Mouse (Mus musculus) embryonic facial prominence, embryonic 14.5 days (tissue): ENCODE results near the gene Mup3. TPM values are rescaled to one million over a fixed set of nuclear protein-coding genes. Genes with fewer than 3 reads are reported as not detected.
"Not testable (repeated sequence)": the region's sequence is repeated elsewhere in the genome, so short reads cannot be mapped to it uniquely, and the experiment has no call there.

ENCODE experiments used
- ATAC-seq: fragments of 200-750 bp; cut with Nextera tagmentation; 2 replicates; pipeline ENCODE4 v1.8.0; 2017; ENCODE audit warnings: low read depth, moderate number of reproducible peaks, moderate TSS enrichment
- DNase-seq: peaks from one replicate; pipeline ENCODE4 v3.0.0-alpha.2; 2015; ENCODE audit warnings: low spot score
- H3K27ac ChIP-seq: fragments of 300-500 bp; sonication (generic); replicated peaks from 2 replicates; pipeline ENCODE4 v1.5.1; 2014; ENCODE audit warnings: low read depth, mild to moderate bottlenecking, low read length, moderate library complexity
- H3K27me3 ChIP-seq: fragments of 300-500 bp; sonication (generic); replicated peaks from 2 replicates; pipeline ENCODE4 v1.6.1; 2014; ENCODE audit warnings: low read length; ENCODE audit not compliant: control insufficient read depth, insufficient read depth
- H3K36me3 ChIP-seq: fragments of 300-500 bp; sonication (generic); 2 replicates; pipeline ENCODE4 v1.6.1; 2014; ENCODE audit warnings: low read length, mixed read lengths; ENCODE audit not compliant: control insufficient read depth, insufficient read depth
- H3K4me1 ChIP-seq: fragments of 300-500 bp; sonication (generic); 2 replicates; pipeline ENCODE4 v1.6.1; 2014; ENCODE audit warnings: antibody characterized with exemption, low read length; ENCODE audit not compliant: control insufficient read depth, insufficient read depth
- H3K4me2 ChIP-seq: fragments of 300-500 bp; sonication (generic); 2 replicates; pipeline ENCODE4 v1.6.1; 2014; ENCODE audit warnings: low read depth, mild to moderate bottlenecking, low read length, moderate library complexity, mixed read lengths
- H3K4me3 ChIP-seq: fragments of 300-500 bp; sonication (generic); 2 replicates; pipeline ENCODE4 v1.5.1; 2014; ENCODE audit warnings: low read depth, mild to moderate bottlenecking, low read length
- H3K9ac ChIP-seq: fragments of 300-500 bp; sonication (generic); 2 replicates; pipeline ENCODE4 v1.6.1; 2014; ENCODE audit warnings: low read depth, mild to moderate bottlenecking, low read length, moderate library complexity, mixed read lengths
- H3K9me3 ChIP-seq: fragments of 300-500 bp; sonication (generic); 2 replicates; pipeline ENCODE4 v1.6.1; 2016; ENCODE audit warnings: low read length; ENCODE audit not compliant: control insufficient read depth
- WGBS: fragments of 180-500 bp; shearing (Covaris S2); extraction: QIAGEN DNeasy Blood & Tissue Kit; methylation state at CpG from one replicate; pipeline ENCODE4 v1.1.7; 2014; 5-methylcytosine and 5-hydroxymethylcytosine counted together
- polyA plus RNA-seq: library from polyadenylated mRNA; unstranded; fragments of >200 nt; fragmentation: Nextera tagmentation; extraction: Ambion mirVana; gene quantifications from 2 replicates; pipeline ENCODE4 v1.2.1, GENCODE M21; 2014

The Mup3 gene
- 0.52 TPM in 1 of 2 replicates, not detected in the other for polyA plus RNA-seq

GRCm38 (mm10) chr4:62087241-62087640 lies at the start of gene Mup3:
Gene Mup3 (minus strand): TSS chr4:62087342.
- DNase-seq (no peak), ATAC-seq (no peak)
- no peaks in the 10 kb centered on the region for H3K36me3 ChIP-seq
- H3K9ac ChIP-seq, result no peak within 1 kb of the TSS
- H3K4me1 ChIP-seq, result no peaks in the 10 kb centered on the region
- no peak within 1 kb of the TSS for H3K4me3 ChIP-seq
- no peak within 1 kb of the TSS for H3K27ac ChIP-seq
- WGBS, result 65% methylated on average over 2 of the region's 2 CpGs
- H3K27me3 ChIP-seq, result no peaks in the 10 kb centered on the region
- no peaks in the 10 kb centered on the region for H3K9me3 ChIP-seq
- no peak within 1 kb of the TSS for H3K4me2 ChIP-seq

DNA sequence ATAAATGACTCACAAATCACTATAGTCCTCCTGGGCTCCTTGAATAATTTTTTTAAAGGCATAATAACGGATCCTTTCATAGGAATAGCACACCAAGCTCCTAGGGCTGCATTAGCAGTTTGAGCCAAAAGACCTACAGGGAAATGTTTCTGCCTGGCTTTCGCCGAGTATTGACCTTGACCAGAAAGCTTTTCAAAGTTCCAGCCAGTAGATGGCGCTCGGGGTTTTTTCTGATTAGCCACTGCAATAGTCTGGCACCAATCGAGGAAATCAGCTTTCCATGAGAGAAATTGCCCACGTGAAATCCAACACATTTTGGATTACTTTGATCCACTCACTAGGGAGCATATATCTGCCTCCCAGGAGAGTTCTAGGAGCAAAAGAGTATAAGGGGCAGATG lies 46.6 kb upstream of the Mup3 start:
- H3K4me3 ChIP-seq, result no peak overlapping the region
- H3K27me3 ChIP-seq, result no peaks in the 10 kb centered on the region
- no peak overlapping the region for H3K9ac ChIP-seq
- DNase-seq (peak; percentile 6), ATAC-seq (no peak)
- no peak overlapping the region for H3K27ac ChIP-seq
- H3K4me1 ChIP-seq, result no peaks in the 10 kb centered on the region
- peaks cover 8% of the 10 kb centered on the region; the same call in 1 of the 2 replicates for H3K9me3 ChIP-seq
- no peak overlapping the region for H3K4me2 ChIP-seq
- WGBS, result 65% methylated on average over 7 of the region's 7 CpGs
- no peaks in the 10 kb centered on the region for H3K36me3 ChIP-seq

DNA sequence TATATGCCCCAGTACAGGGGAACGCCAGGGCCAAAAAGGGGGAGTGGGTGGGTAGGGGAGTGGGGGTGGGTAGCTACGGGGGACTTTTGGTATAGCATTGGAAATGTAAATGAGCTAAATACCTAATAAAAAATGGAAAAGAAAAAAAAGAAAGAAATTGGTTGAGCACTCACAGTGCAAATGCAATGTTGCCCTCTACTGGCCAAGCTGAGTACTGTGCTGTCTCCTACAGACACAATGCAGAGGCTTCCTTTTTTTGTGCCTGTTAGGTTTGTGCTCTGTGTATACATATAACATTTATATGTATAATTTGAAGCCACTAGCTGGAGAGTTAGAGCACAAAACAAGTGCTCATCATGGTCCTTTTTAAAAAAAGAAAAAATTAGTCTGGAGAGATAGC lies 16.2 kb upstream of the Mup3 start:
- not testable (repeated sequence) for H3K27me3 ChIP-seq, ATAC-seq, H3K4me1 ChIP-seq, H3K36me3 ChIP-seq, H3K27ac ChIP-seq, H3K4me3 ChIP-seq, H3K9me3 ChIP-seq, H3K4me2 ChIP-seq, H3K9ac ChIP-seq
- DNase-seq, result peak; percentile 15
- 50% methylated on average over 1 of the region's 2 CpGs for WGBS

GRCm38 (mm10) chr4:62087953-62088352 lies 811 bp upstream of the Mup3 start:
- H3K9me3 ChIP-seq, result no peaks in the 10 kb centered on the region
- H3K9ac ChIP-seq, result no peak overlapping the region
- no peak overlapping the region for H3K4me3 ChIP-seq
- DNase-seq, result no peak
- ATAC-seq, result no peak
- no peak overlapping the region for H3K27ac ChIP-seq
- no peaks in the 10 kb centered on the region for H3K27me3 ChIP-seq
- 81% methylated on average over 2 of the region's 2 CpGs for WGBS
- H3K4me2 ChIP-seq, result no peak overlapping the region
- H3K36me3 ChIP-seq, result no peaks in the 10 kb centered on the region
- no peaks in the 10 kb centered on the region for H3K4me1 ChIP-seq

GRCm38 (mm10) chr4:62082755-62083154 lies 4.4 kb downstream of the Mup3 start:
- ATAC-seq, result no peak
- no peak overlapping the region for H3K27ac ChIP-seq
- H3K4me1 ChIP-seq, result no peaks in the 10 kb centered on the region
- H3K27me3 ChIP-seq, result no peaks in the 10 kb centered on the region
- no peak overlapping the region for H3K4me3 ChIP-seq
- no peaks in the 10 kb centered on the region for H3K36me3 ChIP-seq
- H3K9ac ChIP-seq, result no peak overlapping the region
- no peak overlapping the region for H3K4me2 ChIP-seq
- no peak for DNase-seq
- no peaks in the 10 kb centered on the region for H3K9me3 ChIP-seq

DNA sequence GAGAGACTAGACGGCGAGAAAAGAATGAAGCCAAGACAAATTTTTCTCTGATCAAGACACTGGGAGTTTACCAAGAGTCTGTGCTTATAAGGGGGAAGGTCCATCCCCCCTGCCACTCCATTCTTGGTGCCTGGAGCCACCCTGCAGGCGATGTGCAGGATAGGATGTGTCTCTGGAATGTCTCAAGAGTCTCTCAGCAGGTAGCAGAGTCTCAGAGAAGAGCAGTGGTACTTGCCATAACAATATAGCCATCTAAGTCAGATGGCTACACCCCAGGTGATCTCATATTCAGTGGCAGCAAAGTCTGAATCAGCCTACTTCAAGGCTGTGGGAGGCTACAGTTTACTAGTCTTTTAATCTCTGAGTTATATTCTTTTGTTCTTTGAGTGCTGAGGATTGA lies 12.0 kb downstream of the Mup3 start:
- Histone ChIP-seq H3K36me3 (no peaks in the 10 kb centered on the region), H3K27ac (no peak overlapping the region), H3K4me1 (no peaks in the 10 kb centered on the region), H3K27me3 (no peaks in the 10 kb centered on the region), H3K4me2 (no peak overlapping the region), H3K9me3 (no peaks in the 10 kb centered on the region), H3K4me3 (no peak overlapping the region), H3K9ac (no peak overlapping the region)
- no peak for ATAC-seq
- DNase-seq, result no peak
- 61% methylated on average over 3 of the region's 3 CpGs for WGBS

DNA sequence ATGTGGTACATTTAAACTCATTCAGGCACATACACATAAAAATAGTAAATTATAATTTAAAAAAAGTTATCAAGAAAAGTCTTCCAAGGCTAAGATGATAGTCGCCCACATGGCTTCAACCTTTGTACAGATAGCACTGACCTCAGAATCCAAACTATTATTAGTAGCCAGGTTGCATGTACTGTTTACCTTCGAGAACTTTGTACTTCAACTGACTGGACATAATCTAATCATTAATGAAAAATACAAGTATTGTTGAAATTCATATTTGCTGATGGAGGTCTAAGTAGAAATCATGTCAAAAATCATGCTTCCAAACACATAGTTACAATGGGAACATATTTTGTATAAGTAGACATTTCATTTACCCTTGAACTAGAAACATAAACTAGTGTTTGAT lies 32.4 kb downstream of the Mup3 start:
- H3K9ac ChIP-seq, H3K4me3 ChIP-seq, ATAC-seq, H3K4me1 ChIP-seq, H3K9me3 ChIP-seq, H3K27ac ChIP-seq, DNase-seq, H3K4me2 ChIP-seq, H3K36me3 ChIP-seq, H3K27me3 ChIP-seq: not testable (repeated sequence)
- WGBS, result 73% methylated on average over 2 of the region's 2 CpGs

DNA sequence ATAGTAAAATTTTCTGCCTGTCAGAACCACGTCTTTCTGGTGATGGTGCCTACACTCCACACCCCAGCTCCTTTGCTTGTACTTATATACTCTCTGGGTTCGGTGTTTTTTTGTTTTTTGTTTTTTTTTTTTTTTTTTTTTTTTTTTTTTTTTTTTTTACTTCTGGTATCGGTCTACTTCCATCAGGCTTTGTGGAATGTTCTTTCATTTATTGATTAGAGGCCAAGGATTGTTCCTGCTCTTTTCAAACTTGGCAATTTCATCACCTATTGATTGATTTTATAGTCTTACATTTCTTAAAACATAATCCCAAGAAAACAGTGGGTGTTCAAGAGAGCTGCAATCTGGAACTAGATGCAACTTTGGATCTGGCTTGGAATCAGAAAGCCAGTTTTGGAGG lies 33.1 kb downstream of the Mup3 start, which contains the start of gene Mup20:
Gene Mup20 (minus strand): TSS at position 101 of the 400 bp plus-strand sequence.
- H3K4me3 ChIP-seq, ATAC-seq, DNase-seq, H3K36me3 ChIP-seq, H3K4me1 ChIP-seq, H3K4me2 ChIP-seq, H3K27ac ChIP-seq, H3K9me3 ChIP-seq, H3K27me3 ChIP-seq, H3K9ac ChIP-seq: not testable (repeated sequence)
- 77% methylated on average over 2 of the region's 3 CpGs for WGBS
